Mouse (Mus musculus) limb, embryonic 14.5 days (tissue): ENCODE data around the gene Wbp2nl. TPM values are rescaled to one million over a fixed set of nuclear protein-coding genes. Genes with fewer than 3 reads are reported as not detected.
A peak's percentile ranks its signal among the peaks of the same experiment; 100 is the strongest.

ENCODE experiments used
- ATAC-seq: fragments of 200-750 bp; cut with Nextera tagmentation; 2 replicates; pipeline ENCODE4 v1.8.0; 2017; ENCODE audit warnings: low read depth, moderate number of reproducible peaks, moderate TSS enrichment; ENCODE audit not compliant: low FRiP score
- DNase-seq: peaks from one replicate; pipeline ENCODE4 v3.0.0-alpha.2; 2015; ENCODE audit warnings: low spot score
- H3K27ac ChIP-seq: fragments of 300-500 bp; sonication (generic); replicated peaks from 2 replicates; pipeline ENCODE4 v1.5.1; 2014; ENCODE audit warnings: low read depth, mild to moderate bottlenecking, low read length, moderate library complexity, mixed read lengths
- H3K27me3 ChIP-seq: fragments of 300-500 bp; sonication (generic); 2 replicates; pipeline ENCODE4 v1.6.1; 2014; ENCODE audit warnings: low read length, mixed read lengths; ENCODE audit not compliant: control insufficient read depth, insufficient read depth
- H3K36me3 ChIP-seq: fragments of 300-500 bp; sonication (generic); 2 replicates; pipeline ENCODE4 v1.6.1; 2014; ENCODE audit warnings: mild to moderate bottlenecking, low read length, moderate library complexity, mixed read lengths; ENCODE audit not compliant: control insufficient read depth, insufficient read depth
- H3K4me1 ChIP-seq: fragments of 300-500 bp; sonication (generic); 2 replicates; pipeline ENCODE4 v1.6.1; 2014; ENCODE audit warnings: antibody characterized with exemption, low read length, mixed read lengths; ENCODE audit not compliant: control insufficient read depth, insufficient read depth
- H3K4me2 ChIP-seq: fragments of 300-500 bp; sonication (generic); replicated peaks from 2 replicates; pipeline ENCODE4 v1.6.1; 2014; ENCODE audit warnings: low read depth, mild to moderate bottlenecking, low read length, moderate library complexity; ENCODE audit not compliant: severe bottlenecking
- H3K4me3 ChIP-seq: fragments of 300-500 bp; sonication (generic); replicated peaks from 2 replicates; pipeline ENCODE4 v1.5.1; 2014; ENCODE audit warnings: low read length
- H3K9ac ChIP-seq: fragments of 300-500 bp; sonication (generic); 2 replicates; pipeline ENCODE4 v1.6.1; 2014; ENCODE audit warnings: mild to moderate bottlenecking, low read depth, low read length, moderate library complexity; ENCODE audit not compliant: severe bottlenecking
- H3K9me3 ChIP-seq: fragments of 300-500 bp; sonication (generic); 2 replicates; pipeline ENCODE4 v1.6.1; 2016; ENCODE audit warnings: low read length; ENCODE audit not compliant: control insufficient read depth
- POLR2A ChIP-seq: fragments of 200-500 bp; IDR thresholded peaks from 2 replicates; pipeline ENCODE4 v1.8.0; 2012; ENCODE audit warnings: inconsistent platforms, mild to moderate bottlenecking, moderate library complexity, borderline replicate concordance; ENCODE audit not compliant: insufficient read depth, insufficient read length; ENCODE audit errors: extremely low read depth
- WGBS: fragments of 180-500 bp; shearing (Covaris S2); extraction: QIAGEN DNeasy Blood & Tissue Kit; methylation state at CpG from one replicate; pipeline ENCODE4 v1.1.7; 2014; 5-methylcytosine and 5-hydroxymethylcytosine counted together
- polyA plus RNA-seq, 2 experiments: library from polyadenylated mRNA; depleted of rRNA in 1 of 2; stranded (reverse) in 1 of 2; unstranded in 1 of 2; fragments of >200 nt; fragmentation: Nextera tagmentation in 1 of 2; extraction: Ambion mirVana in 1 of 2; gene quantifications; 2 replicates each; pipeline versions ENCODE4 v1.2.1 to v1.2.3; 2012 to 2014

The Wbp2nl gene
- polyA plus RNA-seq, 2 experiments, result 0.24 TPM; not detected in 1

DNA sequence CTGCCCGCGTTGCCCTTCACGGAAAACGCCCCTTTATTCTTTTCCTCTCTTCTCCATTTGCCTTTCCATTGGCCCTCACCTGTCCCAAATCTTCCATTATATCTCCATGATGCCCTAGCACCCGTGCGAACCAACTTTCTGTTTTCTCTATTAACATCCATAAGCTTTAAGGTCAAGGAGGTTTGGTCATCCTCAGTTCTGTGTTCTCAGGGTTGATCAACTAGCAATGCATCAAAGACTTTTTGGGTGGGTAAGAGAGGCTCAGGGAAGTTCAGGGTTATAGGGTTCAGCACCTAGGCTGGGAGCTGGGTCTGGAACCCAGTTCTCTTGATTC, 24.2 kb upstream of the Wbp2nl start, which contains the start of gene Sept3:
Gene Sept3, plus strand, starts transcription at position 301 of the 334 bp plus-strand sequence.
- no peak for DNase-seq
- Histone ChIP-seq H3K4me2 (peak within 1 kb of the TSS; percentile 97), H3K4me3 (peak within 1 kb of the TSS; percentile 61), H3K27ac (0 out of 2 replicates have a peak within 1 kb of the TSS, but pooled peaks have one; percentile 19), H3K4me1 (peaks cover 9% of the 10 kb centered on the region), H3K9ac (peak within 1 kb of the TSS; percentile 73), H3K27me3 (peaks cover 17% of the 10 kb centered on the region), H3K9me3 (no peaks in the 10 kb centered on the region), H3K36me3 (no peaks in the 10 kb centered on the region)
- TF ChIP-seq POLR2A, result no peak
- no peak for ATAC-seq
- 30% methylated on average over 6 of the region's 6 CpGs for WGBS

DNA sequence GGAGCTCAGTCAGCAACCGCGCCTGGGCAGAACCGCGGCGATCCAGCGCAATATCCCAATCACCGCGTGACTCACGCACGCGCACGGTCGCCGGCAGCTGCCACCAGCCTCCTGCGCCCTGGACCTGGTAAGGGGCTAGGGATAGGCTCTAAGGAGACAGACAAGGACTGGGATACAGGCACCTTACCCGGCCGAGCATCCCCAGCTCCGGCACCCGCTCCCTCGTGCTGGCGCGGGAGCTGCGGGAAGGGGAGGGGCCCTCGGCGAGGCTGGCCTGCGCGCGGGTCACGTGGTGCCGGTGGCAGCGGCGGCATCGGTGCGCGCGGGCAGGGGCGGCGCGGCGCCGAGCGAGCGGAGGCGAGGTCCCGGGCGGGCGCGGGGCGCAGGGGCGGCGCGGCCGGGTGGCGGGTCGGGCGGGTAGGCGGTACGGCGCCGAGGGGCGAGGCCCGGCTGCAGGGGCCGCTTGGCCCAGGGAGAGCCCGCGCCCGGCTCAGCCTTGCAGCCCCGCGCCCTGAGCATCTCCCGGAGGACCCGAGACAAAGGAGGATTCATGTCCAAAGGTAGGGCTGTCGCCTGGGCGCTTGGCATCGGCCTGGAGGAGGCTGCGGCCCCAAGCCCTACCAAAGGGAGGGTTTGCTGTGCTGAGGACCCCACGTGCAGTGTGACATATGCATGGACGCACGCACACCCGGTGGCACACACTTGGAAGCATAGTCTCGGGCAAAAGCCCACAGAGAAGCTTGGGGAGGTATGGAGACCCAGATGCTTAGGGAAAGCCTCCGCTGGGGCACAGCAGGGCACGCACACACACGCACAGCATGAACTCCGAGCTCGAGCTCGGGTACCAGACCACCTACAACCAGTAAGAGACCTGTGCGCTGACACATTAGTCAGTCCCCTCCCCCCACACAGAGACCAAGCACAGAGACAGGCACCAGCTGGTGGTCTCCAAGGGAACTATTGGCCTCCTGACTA, 23.5 kb upstream of the Wbp2nl start:
- peak overlapping the region; percentile 97 for H3K4me2 ChIP-seq
- no peaks in the 10 kb centered on the region; the same call in 1 of the 2 replicates for H3K36me3 ChIP-seq
- TF ChIP-seq POLR2A, result no peak
- peak overlapping the region; percentile 61 for H3K4me3 ChIP-seq
- no peaks in the 10 kb centered on the region for H3K9me3 ChIP-seq
- whole genome bisulfite sequencing, result under 1% methylated on average over 59 of the region's 86 CpGs
- ATAC-seq (peak; percentile 53; the same call in 1 of the 2 replicates), DNase-seq (no peak)
- peaks cover 9% of the 10 kb centered on the region for H3K4me1 ChIP-seq
- peaks cover 17% of the 10 kb centered on the region for H3K27me3 ChIP-seq
- H3K9ac ChIP-seq, result peak overlapping the region; percentile 73
- 0 out of 2 replicates have a peak overlapping the region, but pooled peaks have one; percentile 19 for H3K27ac ChIP-seq

DNA sequence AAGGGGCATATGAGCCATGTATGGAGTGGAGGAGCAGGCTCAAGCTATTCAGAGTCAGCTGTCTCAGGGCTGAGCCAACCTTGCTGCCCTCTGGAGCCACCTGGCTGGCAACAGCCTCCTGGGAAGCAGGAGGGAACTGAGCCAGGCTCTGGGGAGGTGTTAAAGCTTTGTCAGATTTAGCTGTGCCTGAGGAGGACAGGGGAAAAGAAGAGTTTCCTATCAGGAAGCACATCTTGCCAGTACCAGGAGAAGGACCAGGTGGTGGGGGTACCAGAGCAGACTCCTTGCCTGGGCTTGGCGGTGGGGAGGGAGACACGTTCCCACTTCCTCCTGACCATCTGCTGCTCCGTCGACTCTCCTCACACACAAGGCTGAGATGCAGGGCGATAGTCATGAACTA, 21.2 kb upstream of the Wbp2nl start:
- DNase-seq (no peak), ATAC-seq (no peak)
- Histone ChIP-seq H3K27ac (no peak overlapping the region), H3K4me1 (peaks cover 9% of the 10 kb centered on the region), H3K4me3 (no peak overlapping the region), H3K9ac (no peak overlapping the region), H3K4me2 (no peak overlapping the region), H3K27me3 (peaks cover 17% of the 10 kb centered on the region), H3K36me3 (peaks cover 3% of the 10 kb centered on the region), H3K9me3 (no peaks in the 10 kb centered on the region)
- TF ChIP-seq POLR2A, result no peak
- WGBS, result 84% methylated on average over 5 of the region's 5 CpGs

DNA sequence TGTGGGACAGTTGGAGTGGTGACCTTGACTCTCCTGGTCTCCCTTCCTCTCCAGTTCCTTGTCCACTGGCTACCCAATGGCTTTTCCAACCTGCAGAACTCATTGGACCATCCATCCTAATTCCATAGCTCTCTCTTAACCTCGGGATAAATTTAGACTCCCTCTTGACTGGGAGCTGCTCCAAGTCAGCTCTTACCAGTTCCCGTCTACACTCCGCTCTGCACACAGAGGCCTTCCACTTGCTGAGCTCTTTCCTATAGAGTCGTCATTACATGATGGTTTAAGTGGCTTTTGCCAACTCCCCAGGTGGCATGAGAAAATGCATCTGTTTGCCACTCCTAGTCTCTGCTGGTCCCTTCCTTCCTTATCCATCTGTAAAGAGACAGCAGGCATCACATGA, 18.1 kb upstream of the Wbp2nl start:
- Histone ChIP-seq H3K27me3 (no peaks in the 10 kb centered on the region), H3K9me3 (no peaks in the 10 kb centered on the region)
- no peak for DNase-seq

DNA sequence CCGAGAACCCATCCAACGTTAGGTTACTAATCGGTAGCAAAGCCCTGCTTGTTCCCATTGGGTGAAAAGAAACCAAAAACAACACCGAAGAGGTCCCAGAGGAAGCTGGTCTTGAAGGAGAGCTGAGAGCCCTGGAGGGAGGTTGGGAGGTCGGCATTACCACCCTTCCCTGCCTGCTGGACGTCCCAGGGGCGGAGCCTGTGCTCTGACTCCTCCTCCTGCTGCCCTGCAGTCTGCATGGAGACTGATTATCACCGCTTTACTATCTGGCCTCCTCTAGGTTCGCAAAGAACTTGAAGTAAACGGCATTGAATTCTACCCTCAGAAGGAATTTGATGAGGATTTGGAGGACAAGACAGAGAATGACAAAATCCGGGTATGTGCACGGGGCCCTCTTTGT, 12.6 kb upstream of the Wbp2nl start:
- no peak for TF ChIP-seq POLR2A

More for the DNA sequence above, 18.1 kb upstream of the Wbp2nl start:
- no peak overlapping the region for H3K4me2 ChIP-seq
- no peak for ATAC-seq
- H3K36me3 ChIP-seq, result peaks cover 17% of the 10 kb centered on the region
- H3K27ac ChIP-seq, result no peak overlapping the region
- H3K4me1 ChIP-seq, result peaks cover 7% of the 10 kb centered on the region
- no peak overlapping the region for H3K4me3 ChIP-seq
- H3K9ac ChIP-seq, result no peak overlapping the region
- TF ChIP-seq POLR2A, result no peak
- 73% methylated on average over 4 of the region's 4 CpGs for WGBS

More for the DNA sequence above, 12.6 kb upstream of the Wbp2nl start:
- H3K4me3 ChIP-seq, result no peak overlapping the region
- no peak for DNase-seq
- H3K4me2 ChIP-seq, result no peak overlapping the region
- no peak for ATAC-seq
- H3K27ac ChIP-seq, result no peak overlapping the region
- no peaks in the 10 kb centered on the region for H3K4me1 ChIP-seq
- WGBS, result 63% methylated on average over 12 of the region's 12 CpGs
- no peaks in the 10 kb centered on the region for H3K9me3 ChIP-seq
- no peaks in the 10 kb centered on the region for H3K27me3 ChIP-seq
- H3K36me3 ChIP-seq, result peaks cover 52% of the 10 kb centered on the region
- H3K9ac ChIP-seq, result no peak overlapping the region
